Mouse (Mus musculus): ENCODE results near the gene Dhx40.
A peak's percentile ranks its signal among the peaks of the same experiment; 100 is the strongest.
"Not testable (repeated sequence)": the region's sequence is repeated elsewhere in the genome, so short reads cannot be mapped to it uniquely, and the experiment has no call there.

Dhx40 gene

GRCm38 (mm10) chr11:86751010-86751409 is 56.5 kb downstream of the Dhx40 start:
- DNase-seq (ENCODE audit: low spot score): no peak

DNA sequence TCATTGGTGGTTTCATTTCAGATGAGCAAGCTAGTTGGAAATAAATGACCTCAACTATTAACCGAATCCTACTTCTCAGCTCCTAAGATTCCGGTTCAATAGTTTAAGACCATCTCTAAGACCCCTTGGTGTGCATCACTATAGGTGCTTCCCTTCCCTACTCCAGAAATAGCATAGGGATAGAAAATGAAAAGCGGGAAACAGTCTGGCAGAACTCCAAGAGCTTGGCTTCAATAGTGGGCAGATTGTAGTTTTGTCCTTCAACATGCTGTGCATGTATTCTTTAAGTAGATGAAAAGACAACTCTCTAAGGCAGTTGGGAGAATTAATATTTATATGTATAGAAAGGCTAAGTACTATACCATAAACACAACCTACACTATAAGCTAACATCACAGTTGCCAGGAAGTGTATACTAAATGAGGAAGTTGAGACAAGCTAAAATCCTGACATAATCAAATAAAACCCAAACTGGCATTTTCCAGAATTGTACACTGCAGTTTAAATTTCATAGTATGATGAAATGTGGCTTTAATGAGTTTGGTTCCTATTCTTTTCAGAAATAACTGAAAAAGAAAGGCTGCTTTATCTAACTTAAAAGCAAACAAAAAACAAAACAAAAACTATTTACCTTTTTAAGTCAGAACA is 57.6 kb downstream of the Dhx40 start:
- no peak for DNase-seq (ENCODE audit: low spot score)

DNA sequence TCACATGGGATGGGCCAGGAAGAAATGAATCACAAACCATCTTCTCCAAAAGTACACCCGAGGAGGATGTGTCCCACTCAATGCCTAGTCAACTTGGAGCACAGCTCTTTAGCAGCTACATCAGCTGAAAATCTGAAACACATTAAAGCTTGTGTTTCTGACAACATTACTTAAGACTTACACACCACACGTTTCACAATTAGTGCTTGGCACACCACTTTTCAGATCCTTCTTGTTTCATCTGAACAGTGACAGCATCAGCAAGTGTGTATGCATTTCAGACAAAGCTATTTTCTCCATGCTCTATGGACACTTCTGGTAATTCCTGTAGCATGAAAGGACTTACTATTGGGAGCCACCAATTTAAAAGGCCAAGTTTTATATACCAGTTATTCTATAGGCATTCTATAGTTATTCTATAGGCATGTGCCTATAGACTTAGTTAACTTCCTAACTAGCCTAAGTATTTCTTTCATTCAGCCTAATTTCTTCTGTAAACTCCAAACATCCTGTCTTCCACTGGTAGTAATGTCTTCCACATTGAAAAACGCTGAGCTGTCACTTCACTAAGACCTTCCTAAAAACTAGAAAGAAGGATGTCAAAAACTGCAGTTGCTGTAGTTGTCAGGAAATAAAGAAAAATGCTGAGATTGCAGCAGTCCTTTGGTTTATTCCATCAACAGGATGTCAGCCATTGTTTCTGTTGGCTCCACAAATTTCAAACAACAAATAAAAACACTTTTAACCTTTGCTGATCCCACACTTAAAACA is 61.7 kb downstream of the Dhx40 start:
- DNase-seq (ENCODE audit: low spot score): no peak

DNA sequence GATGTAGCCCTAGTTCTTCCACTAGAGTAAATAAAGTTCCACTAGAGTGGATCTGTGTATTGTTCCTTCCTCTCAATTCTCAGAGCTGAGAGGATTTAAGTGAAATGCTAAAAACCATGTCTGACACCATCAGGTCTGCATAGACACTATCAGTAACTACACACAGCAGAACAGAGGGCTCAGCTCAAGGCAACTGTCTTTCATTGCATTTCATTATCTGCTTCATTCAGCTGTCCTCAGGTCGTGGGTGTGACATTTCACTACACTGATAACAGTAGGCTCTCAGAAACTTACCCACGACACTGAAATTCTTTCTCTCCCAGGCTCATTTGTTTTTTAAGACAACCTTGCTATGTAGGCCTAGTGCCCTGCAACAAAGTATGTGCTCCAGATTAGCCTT is 64.9 kb downstream of the Dhx40 start:
- DNase-seq (ENCODE audit: low spot score): peak; percentile 97

GRCm38 (mm10) chr11:86741505-86741904 is 66.0 kb downstream of the Dhx40 start:
- no peak for DNase-seq (ENCODE audit: low spot score)

GRCm38 (mm10) chr11:86739470-86739869 is 68.1 kb downstream of the Dhx40 start:
- DNase-seq (ENCODE audit: low spot score): no peak

DNA sequence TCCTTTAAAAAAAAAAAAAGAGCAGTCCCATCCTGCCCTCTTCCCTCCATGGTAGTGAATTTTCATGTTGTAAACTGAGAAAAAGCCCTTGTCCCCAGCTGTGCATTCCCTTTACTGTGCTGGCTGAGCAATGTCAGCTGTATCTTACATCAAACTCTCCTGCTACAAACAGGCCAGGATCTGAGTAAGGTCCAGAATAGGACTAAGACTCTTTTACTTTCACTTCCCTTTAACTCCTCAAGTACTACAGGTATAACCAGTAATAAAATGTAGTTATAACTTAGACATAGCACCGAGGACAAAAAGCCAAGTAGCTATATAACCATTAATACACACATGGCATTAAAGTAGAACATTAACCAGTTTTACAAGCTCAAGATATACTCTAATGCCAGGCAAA is 68.6 kb downstream of the Dhx40 start:
- no peak for DNase-seq (ENCODE audit: low spot score)

- DNase-seq (ENCODE audit: low spot score): not testable (repeated sequence)
Measured at GRCm38 (mm10) chr11:86738308-86738707, 69.2 kb downstream of the Dhx40 start.

- DNase-seq (ENCODE audit: low spot score): peak; percentile 74
Measured at GRCm38 (mm10) chr11:86737301-86738000, 70.1 kb downstream of the Dhx40 start.

- DNase-seq (ENCODE audit: low spot score): no peak
Measured at GRCm38 (mm10) chr11:86734993-86735392, 72.6 kb downstream of the Dhx40 start.

DNA sequence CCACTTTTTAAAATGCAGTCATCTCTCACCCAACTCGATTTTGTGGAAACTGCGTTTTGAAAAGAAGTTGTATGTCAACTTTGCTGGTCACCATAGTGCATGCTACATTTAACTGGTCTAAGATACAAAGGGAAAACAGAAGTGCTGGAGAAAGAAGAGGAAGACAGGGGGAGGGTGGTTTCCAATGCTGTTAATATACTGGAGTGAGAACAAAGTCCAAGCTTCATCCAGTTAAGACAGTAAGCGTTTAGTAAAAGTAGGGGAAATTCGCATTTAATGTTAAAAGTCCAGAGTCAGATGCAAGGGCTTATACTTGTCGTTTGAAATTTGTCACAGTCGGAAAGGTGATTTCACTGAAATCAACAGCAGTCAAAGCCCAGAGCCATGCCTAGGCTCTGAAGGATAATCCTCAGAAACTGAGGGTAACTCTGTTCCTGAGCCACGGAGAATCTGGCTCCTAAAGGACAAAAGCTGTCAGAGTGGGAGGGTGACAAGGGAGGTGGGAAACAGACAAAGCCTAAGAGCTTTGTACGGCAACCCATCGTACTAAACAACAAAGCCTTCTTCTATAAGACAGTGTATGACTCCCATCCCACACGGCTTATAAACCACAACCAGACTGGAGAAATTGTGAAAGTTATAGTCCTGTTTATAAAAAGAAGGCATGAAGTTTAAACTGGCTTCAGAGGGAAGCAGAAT is 73.2 kb downstream of the Dhx40 start:
- no peak for DNase-seq (ENCODE audit: low spot score)

- no peak for DNase-seq (ENCODE audit: low spot score)
Measured at GRCm38 (mm10) chr11:86731443-86731842, 76.1 kb downstream of the Dhx40 start.

DNA sequence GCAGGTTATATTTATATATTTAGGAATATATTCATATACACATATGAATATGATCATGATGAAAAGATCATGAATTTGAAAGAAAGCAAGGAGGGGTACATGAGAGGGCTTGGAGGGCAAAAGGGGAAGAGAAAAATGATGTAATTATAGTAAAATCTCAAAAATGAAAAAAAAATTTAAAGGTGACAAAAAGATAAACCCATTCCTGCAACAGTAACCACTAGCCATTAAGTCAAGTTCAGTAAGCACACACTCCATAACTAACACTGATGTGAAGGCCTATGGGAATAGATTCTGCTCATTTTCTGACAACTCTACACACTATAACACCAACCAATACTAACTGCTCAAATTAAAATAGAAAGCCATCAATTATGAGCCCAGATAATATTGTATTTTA is 81.9 kb downstream of the Dhx40 start:
- DNase-seq (ENCODE audit: low spot score): no peak

DNA sequence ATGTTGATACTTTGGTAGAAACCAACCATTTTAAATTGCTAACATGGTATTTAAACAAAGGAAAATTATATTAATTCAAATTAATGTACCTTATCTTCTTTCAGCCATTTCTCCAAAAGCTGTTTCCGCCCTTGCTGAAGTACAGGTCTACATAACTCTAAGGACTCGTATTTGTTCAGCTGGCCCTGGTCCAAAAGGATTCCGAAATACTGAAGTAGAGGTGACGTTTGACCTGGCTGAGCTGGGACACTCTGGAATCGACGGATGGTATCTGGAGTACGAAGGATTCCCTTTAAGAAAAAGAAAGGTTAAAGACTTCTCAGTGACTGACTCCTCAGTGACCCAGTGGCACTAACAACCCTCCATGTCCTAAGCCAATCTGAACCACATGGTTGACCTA is 82.6 kb downstream of the Dhx40 start:
- DNase-seq (ENCODE audit: low spot score): no peak

DNA sequence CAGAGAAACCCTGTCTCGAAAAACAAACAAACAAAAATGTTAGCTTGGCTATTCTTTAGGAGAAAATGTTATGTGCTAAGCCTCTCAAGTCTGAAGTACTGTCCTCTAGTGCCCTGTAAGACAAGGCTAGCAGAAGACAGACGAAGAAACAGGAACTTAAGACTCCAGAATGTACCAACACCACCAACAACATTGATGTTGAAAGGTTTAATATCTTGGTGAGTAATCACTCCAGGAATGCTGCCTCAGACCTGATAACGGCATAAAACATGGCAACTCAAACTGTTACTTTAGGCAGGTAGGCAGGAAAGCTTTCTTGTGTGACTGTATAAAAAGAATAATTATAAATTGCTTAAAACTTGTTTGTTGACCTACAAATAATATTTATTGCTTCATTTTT is 83.5 kb downstream of the Dhx40 start:
- DNase-seq (ENCODE audit: low spot score): no peak

- no peak for DNase-seq (ENCODE audit: low spot score)
Measured at GRCm38 (mm10) chr11:86719390-86719789, 88.2 kb downstream of the Dhx40 start.
